Mouse (Mus musculus) adrenal gland, adult 18-20 months (tissue): ENCODE measurements at regions not wholly inside any gene's neighbourhood (a gene's known extent, or its start where the extent isn't known, plus 50 kb on each side); places are given as distances from the start of the nearest gene placed in this dataset.
A peak's percentile ranks its signal among the peaks of the same experiment; 100 is the strongest.
"Not testable (repeated sequence)": the region's sequence is repeated elsewhere in the genome, so short reads cannot be mapped to it uniquely, and the experiment has no call there.

ENCODE experiments used
- DNase-seq, 2 experiments: peaks; one replicate each; pipeline ENCODE4 v3.0.0; 2021 to 2022; ENCODE audit warnings: low spot score in 2 of 2

- DNase-seq, result peak; percentile 55 to 62
Measured at GRCm38 (mm10) chr4:8084954-8085639, 153.7 kb downstream of the Car8 start.

- no peak for DNase-seq
Measured at GRCm38 (mm10) chr4:8079349-8079748, 159.5 kb downstream of the Car8 start.

GRCm38 (mm10) chr4:8072989-8073573 is 165.8 kb downstream of the Car8 start:
- DNase-seq, result no peak

GRCm38 (mm10) chr4:8070693-8071092 is 168.1 kb downstream of the Car8 start:
- DNase-seq, result not testable (repeated sequence)

GRCm38 (mm10) chr4:8068086-8068485 is 170.8 kb downstream of the Car8 start:
- no peak for DNase-seq

- no peak for DNase-seq
Measured at GRCm38 (mm10) chr4:8041776-8042175, 197.1 kb downstream of the Car8 start.

GRCm38 (mm10) chr4:8037863-8038262 is 201.0 kb downstream of the Car8 start:
- no peak for DNase-seq

- not testable (repeated sequence) for DNase-seq
Measured at GRCm38 (mm10) chr4:8033402-8033801, 205.4 kb downstream of the Car8 start.

- DNase-seq, result peak in 1 of 2 experiments; percentile 15
Measured at GRCm38 (mm10) chr4:8005155-8005554, 233.7 kb downstream of the Car8 start.

- DNase-seq, result no peak
Measured at GRCm38 (mm10) chr4:7997575-7997953, 241.3 kb downstream of the Car8 start.

GRCm38 (mm10) chr4:7996923-7997574 is 241.8 kb downstream of the Car8 start:
- DNase-seq, result no peak

GRCm38 (mm10) chr4:7992944-7993343 is 245.9 kb downstream of the Car8 start:
- no peak for DNase-seq

- DNase-seq, result no peak
Measured at GRCm38 (mm10) chr4:7987781-7988180, 251.1 kb downstream of the Car8 start.

GRCm38 (mm10) chr4:7987346-7987745 is 251.5 kb downstream of the Car8 start:
- DNase-seq, result no peak

GRCm38 (mm10) chr4:7984814-7985213 is 254.0 kb downstream of the Car8 start:
- no peak for DNase-seq

- no peak for DNase-seq
Measured at GRCm38 (mm10) chr4:7979772-7980351, 259.0 kb downstream of the Car8 start.

- DNase-seq, result no peak
Measured at GRCm38 (mm10) chr4:7977661-7978444, 261.0 kb downstream of the Car8 start.

- no peak for DNase-seq
Measured at GRCm38 (mm10) chr4:7970272-7970671, 268.6 kb downstream of the Car8 start.

GRCm38 (mm10) chr4:7965663-7966062 is 273.2 kb downstream of the Car8 start:
- DNase-seq, result no peak

- no peak for DNase-seq
Measured at GRCm38 (mm10) chr4:7961521-7962172, 277.2 kb downstream of the Car8 start.

- DNase-seq, result no peak
Measured at GRCm38 (mm10) chr4:7960335-7960734, 278.5 kb downstream of the Car8 start.
